Mouse (Mus musculus) urinary bladder, postnatal 25 days (tissue): Measurements from ENCODE around the gene Ern1.
"Not testable (repeated sequence)": the region's sequence is repeated elsewhere in the genome, so short reads cannot be mapped to it uniquely, and the experiment has no call there.

Experiments
- DNase-seq: peaks from one replicate; pipeline ENCODE4 v3.0.0; 2022; ENCODE audit warnings: low spot score

Gene Ern1

GRCm38 (mm10) chr11:106437039-106437438 is 50.6 kb downstream of the Ern1 start:
- no peak for DNase-seq

- no peak for DNase-seq
Observed at GRCm38 (mm10) chr11:106430392-106430791, 57.3 kb downstream of the Ern1 start.

- no peak for DNase-seq
Observed at GRCm38 (mm10) chr11:106429689-106430088, 58.0 kb downstream of the Ern1 start.

- DNase-seq, result no peak
Observed at GRCm38 (mm10) chr11:106428556-106428955, 59.1 kb downstream of the Ern1 start.

- no peak for DNase-seq
Observed at GRCm38 (mm10) chr11:106428106-106428505, 59.5 kb downstream of the Ern1 start.

GRCm38 (mm10) chr11:106426447-106426846 is 61.2 kb downstream of the Ern1 start:
- no peak for DNase-seq

- no peak for DNase-seq
Observed at GRCm38 (mm10) chr11:106425201-106425600, 62.5 kb downstream of the Ern1 start.

GRCm38 (mm10) chr11:106419262-106420102 is 68.2 kb downstream of the Ern1 start:
- DNase-seq, result no peak

GRCm38 (mm10) chr11:106418622-106419196 is 68.9 kb downstream of the Ern1 start:
- DNase-seq, result peak; percentile 75

GRCm38 (mm10) chr11:106417860-106418259 is 69.8 kb downstream of the Ern1 start:
- DNase-seq, result no peak

GRCm38 (mm10) chr11:106416331-106416730 is 71.3 kb downstream of the Ern1 start:
- no peak for DNase-seq

GRCm38 (mm10) chr11:106412641-106413360 is 74.9 kb downstream of the Ern1 start:
- DNase-seq, result no peak

- DNase-seq, result no peak
Observed at GRCm38 (mm10) chr11:106411157-106411556, 76.5 kb downstream of the Ern1 start.

GRCm38 (mm10) chr11:106410507-106410906 is 77.1 kb downstream of the Ern1 start:
- DNase-seq, result no peak

GRCm38 (mm10) chr11:106410011-106410410 is 77.6 kb downstream of the Ern1 start:
- no peak for DNase-seq

- no peak for DNase-seq
Observed at GRCm38 (mm10) chr11:106398481-106398880, 89.2 kb downstream of the Ern1 start.

GRCm38 (mm10) chr11:106397656-106398055 is 90.0 kb downstream of the Ern1 start:
- no peak for DNase-seq

- not testable (repeated sequence) for DNase-seq
Observed at GRCm38 (mm10) chr11:106394055-106394454, 93.6 kb downstream of the Ern1 start.

- DNase-seq, result no peak
Observed at GRCm38 (mm10) chr11:106393331-106393616, 94.4 kb downstream of the Ern1 start.

GRCm38 (mm10) chr11:106392597-106393330 is 94.9 kb downstream of the Ern1 start:
- no peak for DNase-seq

- DNase-seq, result peak; percentile 50
Observed at GRCm38 (mm10) chr11:106391546-106392188, 96.0 kb downstream of the Ern1 start.

GRCm38 (mm10) chr11:106390757-106391156 is 96.9 kb downstream of the Ern1 start:
- no peak for DNase-seq
